Mouse (Mus musculus) layer of hippocampus, adult 9-10 months (tissue): ENCODE results near the gene Kcna4.

ENCODE experiments used
- DNase-seq: peaks from one replicate; pipeline ENCODE4 v3.0.0; 2022; ENCODE audit warnings: low spot score

Gene Kcna4

DNA sequence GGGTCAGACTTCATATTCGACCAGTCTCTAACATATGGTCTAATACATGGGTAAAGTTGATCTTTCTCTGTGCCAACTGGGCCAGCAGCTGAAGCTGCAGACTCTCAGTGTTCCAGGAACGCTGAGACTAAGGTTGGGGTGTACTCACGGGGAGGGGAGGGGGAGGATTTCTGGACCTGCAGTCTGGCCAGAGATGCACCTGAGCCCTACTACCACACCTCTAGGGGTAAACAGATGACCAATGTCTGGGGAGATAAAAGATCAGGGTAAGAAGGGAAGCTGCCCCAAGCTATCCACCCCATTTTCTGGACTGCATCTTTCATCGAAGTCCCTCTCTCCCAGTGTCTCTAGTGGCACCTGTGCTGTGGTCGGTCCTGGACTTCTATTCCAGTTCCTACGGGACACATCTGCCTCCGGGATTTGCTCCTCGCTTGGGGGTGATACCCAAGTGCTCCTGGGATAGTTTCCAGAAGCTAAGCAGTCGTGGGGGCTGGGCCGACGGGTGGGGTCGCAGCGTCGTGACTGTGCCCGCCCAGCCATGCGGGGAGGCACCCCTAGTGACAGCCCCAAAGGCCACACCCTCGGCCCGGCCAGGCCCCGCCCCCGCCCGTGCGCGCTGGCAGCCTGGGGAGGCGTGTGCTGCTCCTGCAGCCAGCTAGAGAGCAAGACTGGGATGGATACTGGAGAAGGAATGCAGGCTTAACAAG lies at the start of gene Kcna4:
Gene Kcna4 (plus strand): TSS at position 650 of the 707 bp plus-strand sequence.
- no peak for DNase-seq

DNA sequence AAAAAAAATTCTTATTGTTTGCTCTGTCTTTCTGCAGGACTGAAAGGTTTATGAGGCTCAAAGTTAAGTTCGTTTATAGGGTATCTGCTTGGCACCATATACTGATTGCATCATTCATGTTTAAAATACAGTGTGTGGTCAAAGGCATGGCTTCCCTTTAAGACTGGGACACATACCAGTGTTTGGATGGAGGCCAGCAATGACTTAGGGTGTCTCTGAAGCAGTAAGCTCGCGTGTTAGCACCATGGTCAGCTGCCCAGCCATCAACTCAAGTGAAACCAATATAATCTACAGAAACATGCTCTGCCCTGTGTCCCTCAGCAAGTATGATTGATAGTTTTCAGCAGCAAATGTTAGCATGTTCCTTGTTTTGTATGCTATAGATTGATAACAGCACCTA lies 32.3 kb upstream of the Kcna4 start:
- no peak for DNase-seq

GRCm38 (mm10) chr2:107266251-107266650 lies 24.2 kb upstream of the Kcna4 start:
- no peak for DNase-seq

GRCm38 (mm10) chr2:107270050-107270449 lies 20.4 kb upstream of the Kcna4 start:
- DNase-seq, result no peak

- DNase-seq, result no peak
Measured at GRCm38 (mm10) chr2:107290697-107291019, 219 bp downstream of the Kcna4 start.

DNA sequence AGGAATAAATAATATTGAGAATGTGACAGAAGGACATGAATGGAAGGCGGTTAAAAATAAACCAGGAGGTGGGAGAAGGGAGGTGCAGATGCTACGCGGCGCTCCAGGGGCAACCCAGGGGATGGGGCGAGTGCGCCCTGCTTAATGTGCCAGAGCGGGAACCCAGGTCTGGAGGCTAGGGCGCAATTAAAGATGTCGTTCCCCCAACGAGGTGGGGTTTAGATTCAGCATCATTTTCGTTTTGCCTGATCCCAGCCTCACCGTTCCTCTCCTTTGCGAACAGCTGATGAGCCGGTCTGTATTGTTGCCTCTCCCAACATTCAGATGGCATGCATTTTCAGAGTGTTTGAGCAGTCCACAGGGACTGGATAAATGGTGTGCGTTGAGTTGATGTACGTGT lies 703 bp downstream of the Kcna4 start:
- DNase-seq, result no peak

GRCm38 (mm10) chr2:107294521-107294920 lies 4.1 kb downstream of the Kcna4 start:
- DNase-seq, result no peak

GRCm38 (mm10) chr2:107301886-107302285 lies 11.4 kb downstream of the Kcna4 start:
- no peak for DNase-seq

DNA sequence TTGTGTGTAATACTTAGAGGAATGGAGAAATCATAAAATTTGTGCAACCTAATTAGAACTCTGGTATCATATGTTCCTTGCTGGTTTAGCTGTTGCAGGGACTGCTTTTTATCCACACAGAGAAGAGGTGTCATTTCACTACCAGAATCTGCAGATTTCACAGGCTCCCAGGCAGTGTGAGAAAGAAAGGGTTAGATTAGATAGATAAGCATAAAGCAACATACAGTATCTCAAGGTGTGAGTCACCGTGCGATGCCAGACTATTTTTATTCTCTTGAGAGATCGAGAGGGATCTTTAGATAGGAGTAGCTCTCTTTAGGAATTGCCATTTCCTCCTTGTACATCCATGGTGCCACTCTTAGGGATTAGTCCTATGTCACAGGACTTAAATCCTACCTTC lies 14.3 kb downstream of the Kcna4 start:
- DNase-seq, result no peak

DNA sequence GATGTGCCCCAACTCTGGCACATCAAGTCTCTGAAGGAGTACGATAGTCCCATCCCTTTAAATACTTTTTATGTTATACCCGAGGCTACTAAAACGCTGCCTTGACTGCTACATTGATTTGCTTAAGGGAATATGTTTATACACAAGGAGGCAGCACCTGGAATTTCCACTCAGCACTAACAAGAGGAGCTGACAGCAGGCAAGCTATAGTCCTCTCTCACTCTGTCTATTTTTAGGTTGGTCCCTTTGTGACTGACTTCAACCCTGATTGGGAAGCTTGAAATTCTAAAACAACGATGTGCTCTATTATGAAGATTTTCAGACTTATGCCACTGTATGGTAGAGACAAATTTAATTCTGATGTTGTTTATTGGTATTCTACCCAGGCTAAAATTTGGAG lies 15.6 kb downstream of the Kcna4 start:
- DNase-seq, result no peak

- no peak for DNase-seq
Measured at GRCm38 (mm10) chr2:107318636-107319035, 28.2 kb downstream of the Kcna4 start.

DNA sequence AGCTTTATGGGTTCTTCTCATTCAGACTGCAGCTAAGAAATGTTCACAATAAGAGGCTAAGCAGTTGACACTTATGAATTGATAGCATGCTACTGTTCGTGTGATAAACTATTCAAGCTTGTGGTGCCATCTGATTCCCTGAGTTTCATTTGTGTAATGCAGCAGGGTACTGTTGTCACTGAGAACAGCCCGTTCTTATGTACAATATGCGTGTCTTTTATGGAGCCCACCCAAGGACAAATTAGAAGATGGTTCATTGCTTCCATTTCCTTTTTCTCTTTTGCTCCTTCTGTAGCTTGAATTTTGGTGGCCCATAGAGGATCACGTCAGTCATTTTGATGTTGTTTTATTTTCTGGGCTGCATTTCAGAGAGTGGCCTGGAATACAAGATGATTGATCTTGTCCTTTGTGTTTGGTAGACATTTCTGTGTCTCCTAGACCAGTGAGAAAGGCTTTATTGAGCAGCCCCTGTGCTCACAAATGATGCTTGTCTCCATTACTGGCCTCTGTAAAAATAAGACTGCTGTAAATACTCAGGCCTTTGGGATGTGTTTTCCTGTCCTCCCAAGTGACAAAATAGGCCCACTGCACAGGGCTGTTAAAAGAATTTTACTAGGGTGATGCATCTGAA lies 31.3 kb downstream of the Kcna4 start:
- no peak for DNase-seq

- DNase-seq, result no peak
Measured at GRCm38 (mm10) chr2:107324090-107324489, 33.7 kb downstream of the Kcna4 start.

GRCm38 (mm10) chr2:107327276-107327675 lies 36.8 kb downstream of the Kcna4 start:
- no peak for DNase-seq

DNA sequence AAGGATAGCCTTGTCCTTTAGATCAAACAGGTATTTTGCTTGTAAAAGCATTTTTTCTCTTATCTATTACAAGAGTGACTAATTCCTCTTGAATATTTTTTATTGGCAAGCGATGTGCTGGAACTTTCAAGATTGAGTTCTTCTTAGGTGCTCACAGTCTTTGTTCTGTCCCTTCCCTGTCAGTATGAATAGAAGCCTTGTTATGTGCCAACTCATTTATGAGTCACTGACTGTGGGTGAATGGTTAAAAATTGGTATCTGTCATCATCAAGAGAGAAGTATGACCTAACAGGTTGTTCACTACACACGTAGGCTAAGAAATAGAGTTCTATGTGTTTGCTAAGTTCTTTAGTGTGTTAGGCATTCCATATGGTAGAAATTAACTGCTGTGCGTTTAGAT lies 50.9 kb downstream of the Kcna4 start:
- no peak for DNase-seq

- DNase-seq, result no peak
Measured at GRCm38 (mm10) chr2:107344807-107345206, 54.4 kb downstream of the Kcna4 start.

- no peak for DNase-seq
Measured at GRCm38 (mm10) chr2:107345299-107345698, 54.9 kb downstream of the Kcna4 start.
